Comparison of ENCODE assay signal across 8 mouse cellular contexts in genomic region chr12:69298281-69298680, GRCm38 (mm10). TPM values are rescaled to one million over a fixed set of nuclear protein-coding genes. Genes with fewer than 3 reads are reported as not detected.
DNase-seq lines count a peak whose midpoint lies in the region; ATAC-seq and TF ChIP-seq lines count a peak whose summit lies in the region.

No protein-coding gene starts in this region.

- H3K4me2 ChIP-seq in hindbrain, embryonic 13.5 days = peak overlapping the region; percentile 68
- peak overlapping the region; percentile 69 for H3K4me2 ChIP-seq in midbrain, embryonic 12.5 days (replicated peaks)

- no peaks in the 10 kb centered on the region for H3K9me3 ChIP-seq in hindbrain, embryonic 13.5 days
- no peaks in the 10 kb centered on the region for H3K9me3 ChIP-seq in midbrain, embryonic 12.5 days

- no peak for ATAC-seq in hindbrain, embryonic 13.5 days (ENCODE audit: low FRiP score)
- ATAC-seq in midbrain, embryonic 12.5 days (ENCODE audit: low FRiP score, low read depth) = no peak

- TF ChIP-seq EP300 in heart, adult 2 months (IDR thresholded peaks at IDR 0.05; ENCODE audit: insufficient read depth, low read depth, low read length) = no peak

- H3K36me3 ChIP-seq in heart, adult 2 months (ENCODE audit: control insufficient read depth, insufficient read depth, low read length) = peaks cover 8% of the 10 kb centered on the region
- H3K36me3 ChIP-seq in hindbrain, embryonic 13.5 days = peaks cover 34% of the 10 kb centered on the region
- peaks cover 33% of the 10 kb centered on the region for H3K36me3 ChIP-seq in midbrain, embryonic 12.5 days

- peaks cover 6% of the 10 kb centered on the region for H3K4me1 ChIP-seq in heart, adult 2 months (ENCODE audit: control insufficient read depth, insufficient read depth, low read length)
- peaks cover 35% of the 10 kb centered on the region for H3K4me1 ChIP-seq in hindbrain, embryonic 13.5 days (replicated peaks)
- peaks cover 20% of the 10 kb centered on the region for H3K4me1 ChIP-seq in midbrain, embryonic 12.5 days

- TF ChIP-seq CTCF in heart, adult 2 months (IDR thresholded peaks at IDR 0.05) = 0 out of 2 replicates have a peak, but pooled peaks have one; percentile 5

- intact Hi-C loops in heart, adult 2 months (cut with DNase I) = loop anchor here (5.0 kb wide), 1 partner anchor 101 kb away; the partner anchor contains the start of genes Dnaaf2 and Gm49383

- H3K9ac ChIP-seq in heart, adult 2 months (ENCODE audit: low read depth, low read length) = no peak overlapping the region
- H3K9ac ChIP-seq in hindbrain, embryonic 13.5 days = peak overlapping the region; percentile 99; the same call in 1 of the 2 replicates
- no peak overlapping the region for H3K9ac ChIP-seq in midbrain, embryonic 12.5 days (replicated peaks)

- no peak for DNase-seq in heart, adult 2 months
- DNase-seq in heart, adult 18-20 months = no peak
- DNase-seq in MN1 (ENCODE audit: low spot score) = peak; percentile 38
- no peak for DNase-seq in cerebellum, adult 11 months
- no peak for DNase-seq in right cerebral cortex, postnatal 14 days
- no peak for DNase-seq in frontal cortex, postnatal 25 days (ENCODE audit: low spot score in 2 of 2)

- 80% methylated on average over 4 of the region's 4 CpGs for WGBS in heart, adult 2 months
- whole genome bisulfite sequencing in hindbrain, embryonic 13.5 days = 88% methylated on average over 4 of the region's 4 CpGs
- WGBS in midbrain, embryonic 12.5 days = 93% methylated on average over 4 of the region's 4 CpGs

- TF ChIP-seq POLR2A in heart, adult 2 months (IDR thresholded peaks at IDR 0.05; ENCODE audit: insufficient read depth, low read depth, low read length) = no peak

- H3K27me3 ChIP-seq in heart, adult 2 months (ENCODE audit: control insufficient read depth, insufficient read depth, low read length) = no peaks in the 10 kb centered on the region
- H3K27me3 ChIP-seq in hindbrain, embryonic 13.5 days = no peaks in the 10 kb centered on the region
- H3K27me3 ChIP-seq in midbrain, embryonic 12.5 days = no peaks in the 10 kb centered on the region

- peaks cover 3% of the 10 kb centered on the region; the same call in 1 of the 2 replicates for H3K79me2 ChIP-seq in heart, adult 2 months (replicated peaks; ENCODE audit: control insufficient read depth, insufficient read depth, low read length)

- no peak overlapping the region for H3K4me3 ChIP-seq in heart, adult 2 months
- H3K4me3 ChIP-seq in hindbrain, embryonic 13.5 days = peak overlapping the region; percentile 98
- H3K4me3 ChIP-seq in midbrain, embryonic 12.5 days = peak overlapping the region; percentile 97

- H3K27ac ChIP-seq in heart, adult 2 months = no peak overlapping the region
- no peak overlapping the region for H3K27ac ChIP-seq in hindbrain, embryonic 13.5 days
- H3K27ac ChIP-seq in midbrain, embryonic 12.5 days (replicated peaks) = no peak overlapping the region

RNA-seq across cellular contexts. Expression of gene Klhdc2, which starts 1.8 kb away (rescaled TPM):
- 100 to 1,000 TPM in 1 of 2 experiments, 10 to 100 TPM in 1; 93.1 to 114 TPM for total RNA-seq in heart, adult 2 months (2021)
- polyA plus RNA-seq in heart, adult 2 months (2012; rRNA removed) = 46.7 and 81.4 TPM in 2 replicates
- 100 to 1,000 TPM; 106 to 120 TPM for total RNA-seq in heart, adult 18-20 months (2021)
- polyA plus RNA-seq in hindbrain, embryonic 13.5 days (2015; fragmentation: Nextera tagmentation; extraction: Ambion mirVana) = 294 TPM in 2 replicates
- 259 and 264 TPM in 2 replicates for polyA plus RNA-seq in midbrain, embryonic 12.5 days (2016; fragmentation: Nextera tagmentation; extraction: Ambion mirVana)

RNA-seq across cellular contexts. Expression of gene Klhdc1, which starts 57.3 kb away (rescaled TPM):
- 10 to 100 TPM; 34.6 to 38.7 TPM for total RNA-seq in heart, adult 2 months (2021)
- polyA plus RNA-seq in heart, adult 2 months (2012; rRNA removed) = 10.2 and 10.5 TPM in 2 replicates
- total RNA-seq in heart, adult 18-20 months (2021) = 10 to 100 TPM; 42.1 TPM
- polyA plus RNA-seq in hindbrain, embryonic 13.5 days (2015; fragmentation: Nextera tagmentation; extraction: Ambion mirVana) = 10.7 and 11.6 TPM in 2 replicates
- polyA plus RNA-seq in midbrain, embryonic 12.5 days (2016; fragmentation: Nextera tagmentation; extraction: Ambion mirVana) = 3.7 and 4.4 TPM in 2 replicates

RNA-seq across cellular contexts. Expression of gene Nemf, which starts 58.7 kb away (rescaled TPM):
- total RNA-seq in heart, adult 2 months (2021) = 10 to 100 TPM; 21.9 to 22.7 TPM
- polyA plus RNA-seq in heart, adult 2 months (2012; rRNA removed) = 3.8 and 10.5 TPM in 2 replicates
- 10 to 100 TPM; 22.8 to 23.2 TPM for total RNA-seq in heart, adult 18-20 months (2021)
- 90.8 and 98.8 TPM in 2 replicates for polyA plus RNA-seq in hindbrain, embryonic 13.5 days (2015; fragmentation: Nextera tagmentation; extraction: Ambion mirVana)
- 95.2 and 101 TPM in 2 replicates for polyA plus RNA-seq in midbrain, embryonic 12.5 days (2016; fragmentation: Nextera tagmentation; extraction: Ambion mirVana)
